Mouse (Mus musculus) erythroid progenitor cell, adult 5-6 weeks (primary cell): ENCODE data around the gene Dpf2. TPM values are rescaled to one million over a fixed set of nuclear protein-coding genes. Genes with fewer than 3 reads are reported as not detected.
A peak's percentile ranks its signal among the peaks of the same experiment; 100 is the strongest.
"Not testable (repeated sequence)": the region's sequence is repeated elsewhere in the genome, so short reads cannot be mapped to it uniquely, and the experiment has no call there.

ENCODE experiments used
- ATAC-seq: replicated peaks from 2 replicates; pipeline ENCODE4 v1.8.0; 2016; ENCODE audit warnings: moderate number of reproducible peaks, mild to moderate bottlenecking, moderate TSS enrichment, inconsistent platforms; ENCODE audit not compliant: poor library complexity, low FRiP score, severe bottlenecking
- total RNA-seq, 2 experiments: library from RNA; stranded (forward) in 1 of 2; stranded (reverse) in 1 of 2; fragments of 150-400 nt in 1 of 2; fragments of 186-747, 209-891 nt in 1 of 2; gene quantifications; 2 replicates each; pipeline versions ENCODE4 v1.2.3 to v1.2.4; 2015 to 2017; ENCODE audit warnings: low replicate concordance in 2 of 2

Gene Dpf2
- total RNA-seq, 2 experiments from 2014 or later: 71.7 to 168 TPM

DNA sequence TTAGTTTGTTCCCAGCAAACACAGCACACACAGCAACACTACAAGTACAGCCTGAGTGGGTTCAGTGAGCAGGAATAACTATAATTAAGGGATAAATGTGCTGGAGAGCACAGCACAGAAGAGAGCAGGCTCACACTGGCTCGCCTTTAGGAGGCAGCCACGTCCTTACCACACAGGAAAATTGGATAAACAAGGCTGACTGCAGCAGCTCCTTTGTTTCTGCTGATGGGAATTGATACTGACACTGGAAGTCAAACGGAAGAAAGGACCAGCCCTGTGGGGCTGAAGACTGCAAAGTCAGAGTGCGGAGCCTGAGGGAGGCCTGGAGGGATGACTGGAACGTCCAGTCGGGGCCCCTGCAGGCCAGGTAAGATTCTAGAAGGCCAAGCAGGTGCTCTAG, 2.6 kb downstream of the Dpf2 start:
- no peak for ATAC-seq

DNA sequence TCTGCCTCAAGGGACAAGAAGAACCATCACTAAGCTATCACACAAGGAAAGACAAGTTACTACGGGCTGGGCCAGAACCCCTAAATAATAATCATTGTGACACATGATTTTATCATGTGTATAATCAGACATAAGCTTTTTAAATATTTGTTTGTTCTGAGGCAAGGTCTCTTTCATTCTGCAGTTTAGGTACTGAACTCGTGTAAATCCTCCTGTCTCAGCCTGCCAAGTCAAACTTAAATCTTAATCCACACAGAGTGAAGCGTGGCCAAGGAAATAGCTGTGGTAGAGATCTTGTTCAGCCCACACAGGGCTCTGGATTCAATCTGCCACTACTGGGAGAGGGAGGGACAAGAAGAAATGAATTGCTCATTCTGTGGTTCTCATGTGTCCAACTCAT, 5.5 kb downstream of the Dpf2 start:
- ATAC-seq: no peak

DNA sequence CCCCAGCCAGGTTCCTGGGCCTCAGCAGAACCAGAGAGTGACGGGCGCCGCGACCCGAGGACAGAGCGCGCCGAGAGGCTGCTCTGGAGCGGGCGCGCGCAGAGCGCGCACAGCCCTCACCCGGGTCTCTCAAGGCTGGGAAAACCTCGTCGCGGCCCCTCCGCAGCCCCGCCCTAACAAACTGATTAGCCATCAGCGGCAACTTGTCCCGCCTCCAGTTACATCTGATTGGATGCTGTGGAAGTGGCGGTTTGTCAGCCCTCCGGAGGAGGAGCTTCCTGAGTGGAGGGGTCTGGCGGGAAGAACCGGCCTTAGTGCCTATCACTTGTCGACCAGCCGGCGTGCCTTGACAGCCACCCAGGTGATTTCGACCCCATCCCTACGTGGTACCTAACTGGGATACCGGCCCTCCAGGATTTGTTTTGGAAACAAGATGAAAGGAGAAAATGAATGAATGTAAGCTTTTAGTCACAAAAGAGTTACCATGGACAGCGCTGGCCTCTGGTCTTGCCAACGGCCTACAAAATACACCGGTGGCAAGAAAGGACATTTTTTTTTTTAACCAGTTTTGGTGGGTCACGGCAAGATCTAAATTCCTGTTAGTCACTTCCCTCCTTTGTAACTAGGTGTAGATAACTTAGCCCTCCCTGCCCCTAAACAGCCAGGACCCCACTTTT, 18.7 kb downstream of the Dpf2 start, which contains the start of gene Tigd3:
TSS of gene Tigd3 (minus strand) at position 148 of the 677 bp plus-strand sequence.
- peak; percentile 96 for ATAC-seq

DNA sequence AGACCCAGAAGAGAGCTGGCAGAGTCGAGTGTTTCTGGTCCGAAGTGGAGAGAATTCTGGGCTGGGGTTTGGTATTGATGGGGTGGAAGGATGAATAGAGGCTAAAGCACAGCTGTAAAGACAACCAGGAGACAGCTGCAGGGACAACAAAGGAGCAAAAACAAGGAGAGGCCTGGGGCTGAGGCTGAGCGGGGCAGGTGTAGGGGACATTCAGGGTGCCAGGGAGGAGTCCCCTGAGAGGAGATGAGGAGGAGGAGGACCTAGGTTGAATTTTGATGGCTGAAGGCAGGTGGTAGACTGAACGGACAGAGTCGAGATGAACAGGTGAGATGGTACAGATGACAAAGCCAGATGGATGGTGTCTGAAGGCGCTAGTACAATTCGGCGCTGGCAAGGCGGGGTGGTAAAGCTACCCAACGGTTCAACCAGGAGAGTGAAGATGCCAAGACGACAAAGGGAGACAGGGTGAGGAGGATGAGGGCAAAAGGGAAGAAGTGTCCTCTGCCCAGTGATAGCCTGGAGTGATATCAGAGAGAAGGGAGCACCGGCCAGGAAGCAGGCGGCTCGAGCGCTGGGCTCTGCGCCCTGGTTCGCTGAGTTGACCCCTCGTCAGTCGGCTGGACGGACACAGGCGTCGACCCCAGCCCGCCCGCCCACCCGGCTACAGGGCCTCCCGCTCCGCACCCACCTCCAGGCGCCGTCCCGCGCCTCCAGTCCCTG, 19.4 kb downstream of the Dpf2 start:
- peak; percentile 27 for ATAC-seq

DNA sequence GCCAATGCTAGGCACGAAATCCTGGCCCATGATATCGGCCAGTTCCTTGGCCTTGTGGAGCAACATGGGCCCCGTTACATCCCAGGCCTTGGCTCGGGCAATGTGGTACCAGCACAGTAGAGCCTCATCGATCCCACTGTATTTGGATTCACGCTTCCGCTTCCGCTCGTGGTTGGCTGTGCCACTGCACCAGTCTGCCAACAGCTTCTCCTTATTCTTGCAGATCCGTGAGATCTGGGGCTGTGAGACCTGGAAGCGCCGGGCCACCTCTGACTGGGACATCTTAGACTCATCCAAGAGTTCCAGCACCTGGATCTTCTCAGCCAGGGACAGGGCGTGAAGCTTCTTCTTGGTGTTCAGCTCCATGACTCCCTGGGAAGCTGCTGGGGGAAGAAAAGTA, 20.1 kb downstream of the Dpf2 start:
- no peak for ATAC-seq

DNA sequence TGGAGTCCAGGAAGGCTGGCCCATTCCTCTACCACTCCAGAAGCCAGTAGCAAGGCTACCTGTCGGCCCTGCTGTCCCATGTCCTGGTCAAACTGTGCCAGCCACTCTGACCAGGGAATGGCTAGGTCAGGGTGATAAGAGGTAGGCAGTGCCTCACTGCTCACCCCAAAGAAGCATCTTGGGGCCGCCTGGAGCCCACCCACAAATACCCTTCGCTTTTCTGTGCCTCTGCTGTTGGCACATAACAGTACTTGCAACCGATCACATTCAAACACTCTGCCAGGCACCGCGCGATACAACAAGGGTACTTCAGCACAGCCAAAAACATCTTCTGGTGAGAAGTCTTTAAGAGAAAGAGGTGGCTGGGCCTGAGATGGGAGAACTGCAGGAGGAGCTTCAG, 20.5 kb downstream of the Dpf2 start:
- no peak for ATAC-seq

DNA sequence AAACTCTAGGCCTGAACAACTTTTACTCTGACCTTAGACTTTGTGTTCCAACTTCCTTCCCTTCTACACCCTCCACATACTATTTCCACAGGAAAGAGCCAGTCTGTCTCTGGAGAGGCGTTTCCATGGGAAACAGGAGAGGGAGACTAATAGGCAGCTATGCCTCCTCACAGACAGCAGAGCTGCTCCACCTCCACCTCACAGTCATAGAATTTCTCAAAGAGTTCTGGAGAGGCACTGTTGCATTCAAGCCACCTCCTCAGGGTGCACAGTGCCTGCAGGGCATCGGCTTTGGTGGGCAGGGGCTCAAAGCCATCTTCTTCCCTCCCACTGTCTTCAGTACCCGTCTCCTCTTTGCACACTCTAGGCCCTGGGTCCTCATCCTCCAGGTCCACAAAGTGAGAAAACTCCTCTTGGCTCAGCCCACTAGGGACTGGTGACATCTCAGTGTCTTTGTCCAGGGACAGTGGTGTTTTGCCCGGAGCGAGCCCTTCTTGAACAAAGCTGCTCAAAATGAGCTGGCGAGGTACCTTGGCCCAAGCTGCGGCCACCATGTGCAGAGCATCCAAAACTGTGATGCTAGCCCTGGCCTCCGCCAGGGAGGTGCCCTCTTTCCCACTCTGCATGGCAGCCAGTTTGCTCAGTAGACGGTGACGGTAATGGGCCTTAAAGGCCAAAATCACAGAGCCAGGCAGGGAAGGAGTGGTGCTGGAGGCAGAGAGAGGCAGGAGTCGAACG, 21.1 kb downstream of the Dpf2 start:
- ATAC-seq: no peak

DNA sequence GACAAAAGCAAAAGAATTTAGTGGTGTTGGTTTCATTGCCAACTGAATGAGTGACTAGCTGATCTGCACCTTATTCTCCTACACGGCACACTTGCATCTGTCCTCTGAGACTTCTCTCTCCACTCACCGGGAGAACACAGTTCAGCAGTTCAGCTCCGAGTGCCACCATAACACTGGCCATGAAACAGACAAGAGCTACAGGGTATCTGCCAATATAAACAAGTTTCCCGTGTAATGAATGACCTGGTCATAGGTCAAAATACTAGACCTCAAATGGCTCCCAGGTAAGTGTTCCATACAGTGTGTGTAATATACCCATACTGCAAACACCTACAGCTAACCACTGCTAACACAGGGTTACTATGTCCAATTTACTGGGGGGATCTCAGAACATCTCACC, 23.6 kb downstream of the Dpf2 start:
- no peak for ATAC-seq

DNA sequence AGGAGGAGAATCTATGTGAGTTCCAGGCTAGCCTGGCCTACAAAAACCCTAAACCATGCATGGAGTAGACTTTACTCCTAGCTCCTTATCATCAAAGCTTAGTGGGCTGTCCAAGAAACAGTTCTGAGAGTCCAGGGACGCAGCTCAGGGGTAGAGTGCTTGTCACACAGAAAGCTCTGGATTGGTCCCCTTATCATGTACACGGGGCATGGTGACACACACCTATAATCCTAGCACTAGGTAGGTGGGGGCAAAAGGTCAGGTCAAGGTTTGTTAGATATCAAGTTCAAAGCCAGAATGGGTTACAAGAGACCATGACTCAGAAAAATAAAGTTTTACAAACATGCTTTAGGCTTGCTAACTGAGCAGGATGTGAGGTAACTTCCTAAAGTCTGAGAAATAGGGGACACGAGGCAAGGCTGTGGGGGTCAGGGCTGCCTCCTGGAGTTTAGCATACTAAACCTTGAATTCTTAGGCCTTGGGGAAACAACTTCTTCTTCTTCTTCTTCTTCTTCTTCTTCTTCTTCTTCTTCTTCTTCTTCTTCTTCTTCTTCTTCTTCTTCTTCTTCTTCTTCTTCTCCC, 25.5 kb downstream of the Dpf2 start:
- ATAC-seq: no peak

DNA sequence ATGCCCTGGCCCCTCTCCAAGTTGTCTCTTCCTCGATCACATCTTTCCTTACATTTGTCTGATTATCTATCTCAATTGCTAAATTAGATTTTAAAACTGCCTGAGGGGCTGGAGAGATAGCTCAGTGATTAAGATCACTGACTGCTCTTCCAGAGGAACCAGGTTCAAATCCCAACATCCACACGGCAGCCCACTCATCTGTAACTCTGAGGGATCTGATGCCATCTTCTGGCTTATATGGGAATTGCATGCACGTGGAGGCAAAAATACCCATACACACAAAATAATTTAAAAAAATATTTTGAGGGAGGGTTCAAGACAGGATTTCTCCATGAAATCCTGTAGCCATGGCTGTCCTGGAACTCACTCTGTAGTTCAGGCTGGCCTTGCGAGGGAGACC, 27.0 kb downstream of the Dpf2 start:
- 0 out of 2 replicates have a peak, but pooled peaks have one; percentile 43 for ATAC-seq

DNA sequence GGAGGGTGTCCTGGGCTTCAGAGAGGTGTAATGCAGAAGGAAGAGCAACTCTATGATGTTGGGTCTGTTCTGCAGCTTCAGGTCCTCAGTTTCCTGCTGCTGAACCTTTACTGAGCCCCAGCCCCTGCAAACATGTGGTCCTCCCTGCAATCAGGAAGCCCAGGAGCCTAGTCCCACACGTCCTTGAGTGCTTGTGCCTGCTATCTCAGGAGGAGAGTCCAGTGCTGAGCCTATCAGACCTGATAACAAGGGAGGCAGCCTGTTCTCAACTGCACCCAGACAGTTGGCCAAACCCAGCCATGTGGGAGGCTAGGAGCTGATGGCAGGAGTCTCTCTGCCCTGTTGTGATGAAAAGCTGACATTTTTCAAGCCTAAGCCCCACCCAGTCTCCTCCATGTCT, 28.9 kb downstream of the Dpf2 start:
- peak; percentile 58 for ATAC-seq

DNA sequence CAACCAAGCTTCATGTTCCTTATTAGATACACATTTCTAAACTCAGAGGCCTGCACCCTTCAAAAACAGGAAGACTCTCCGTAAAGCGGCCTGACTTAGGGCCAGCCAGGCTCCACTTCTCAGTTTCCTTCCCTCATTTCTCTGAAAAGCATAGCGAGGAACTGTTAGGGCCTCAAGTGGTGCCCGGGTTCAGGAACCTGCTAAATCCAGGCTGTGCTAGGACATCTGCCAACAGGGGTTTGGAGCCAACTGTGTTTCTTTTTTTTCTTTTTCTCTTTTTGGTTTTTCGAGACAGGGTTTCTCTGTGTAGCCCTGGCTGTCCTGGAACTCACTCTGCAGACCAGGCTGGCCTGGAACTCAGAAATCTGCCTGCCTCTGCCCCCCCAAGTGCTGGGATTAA, 30.7 kb downstream of the Dpf2 start:
- ATAC-seq: not testable (repeated sequence)

DNA sequence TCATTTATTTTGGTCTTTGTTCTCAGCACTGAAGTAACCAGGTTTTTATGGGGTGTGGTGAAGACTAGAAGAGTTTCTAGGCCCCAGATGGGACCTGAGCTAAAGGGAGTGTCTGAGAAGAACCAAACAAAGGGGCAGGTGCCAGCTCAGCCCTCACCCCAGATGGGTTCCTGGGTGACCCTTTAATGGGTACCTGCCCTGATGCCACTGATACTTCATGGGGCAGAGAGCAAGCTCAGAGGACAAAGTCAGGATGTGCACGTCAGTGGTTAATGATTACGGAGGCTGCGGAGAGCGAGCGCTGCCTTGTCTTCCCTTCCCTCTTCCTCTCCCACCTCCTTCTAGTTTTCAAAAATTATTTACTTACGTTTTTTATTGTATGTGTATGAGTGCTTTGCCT, 31.7 kb downstream of the Dpf2 start:
- no peak for ATAC-seq

DNA sequence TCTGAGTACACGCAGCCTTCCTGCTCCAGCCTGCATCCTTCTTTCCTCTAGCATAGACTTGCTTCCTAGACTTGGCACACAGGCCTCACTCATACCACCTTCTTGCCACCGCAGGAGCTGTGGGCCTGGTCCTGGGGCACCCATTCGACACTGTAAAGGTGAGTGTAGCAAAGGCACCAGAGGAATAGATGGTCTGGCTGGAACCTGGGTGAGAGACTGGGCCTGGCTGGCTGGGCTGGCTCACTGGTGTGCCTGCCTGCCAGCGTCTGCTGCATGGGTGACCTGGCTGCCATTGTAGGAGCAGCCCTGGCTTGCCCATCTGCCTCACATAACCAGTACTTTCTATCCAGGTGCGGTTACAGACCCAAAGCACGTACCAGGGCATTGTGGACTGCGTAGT, 33.1 kb downstream of the Dpf2 start:
- no peak for ATAC-seq

DNA sequence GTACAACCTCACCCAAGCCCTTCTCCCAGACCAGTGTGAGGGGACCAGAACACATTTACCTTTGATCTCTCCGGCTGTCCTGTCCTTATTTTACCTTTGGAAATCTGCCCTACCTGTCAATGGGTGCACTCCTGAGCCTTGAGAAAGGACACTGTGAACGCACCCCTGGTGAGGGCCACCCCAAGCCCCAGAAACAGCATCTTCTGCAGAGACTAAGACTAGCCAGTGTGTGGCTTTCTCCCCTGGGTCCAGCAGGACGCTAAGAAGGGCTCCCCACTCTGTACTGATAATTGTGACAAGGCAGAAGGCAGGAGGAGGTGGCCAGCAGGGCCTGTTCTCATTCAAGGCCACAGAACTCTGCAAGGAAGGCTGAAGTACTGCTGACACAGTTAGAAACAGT, 33.9 kb downstream of the Dpf2 start:
- ATAC-seq: no peak

DNA sequence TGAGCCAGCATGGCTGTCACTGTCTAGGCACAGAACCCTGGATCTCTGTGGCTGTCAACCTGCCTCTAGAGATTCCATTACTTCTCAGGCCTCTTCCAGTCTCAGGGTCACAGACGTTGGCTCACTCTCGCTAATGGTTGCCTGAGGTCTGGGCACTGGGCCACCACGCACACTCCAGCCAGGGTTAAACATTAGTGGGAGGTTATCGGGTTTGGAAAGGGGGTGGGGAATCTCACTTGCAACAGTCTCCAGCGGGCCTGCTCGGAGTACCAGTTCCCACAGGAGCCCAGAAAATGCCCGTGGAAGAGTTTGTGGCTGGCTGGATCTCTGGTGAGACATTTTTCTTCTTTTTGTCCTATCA, 34.5 kb downstream of the Dpf2 start:
- ATAC-seq: no peak

DNA sequence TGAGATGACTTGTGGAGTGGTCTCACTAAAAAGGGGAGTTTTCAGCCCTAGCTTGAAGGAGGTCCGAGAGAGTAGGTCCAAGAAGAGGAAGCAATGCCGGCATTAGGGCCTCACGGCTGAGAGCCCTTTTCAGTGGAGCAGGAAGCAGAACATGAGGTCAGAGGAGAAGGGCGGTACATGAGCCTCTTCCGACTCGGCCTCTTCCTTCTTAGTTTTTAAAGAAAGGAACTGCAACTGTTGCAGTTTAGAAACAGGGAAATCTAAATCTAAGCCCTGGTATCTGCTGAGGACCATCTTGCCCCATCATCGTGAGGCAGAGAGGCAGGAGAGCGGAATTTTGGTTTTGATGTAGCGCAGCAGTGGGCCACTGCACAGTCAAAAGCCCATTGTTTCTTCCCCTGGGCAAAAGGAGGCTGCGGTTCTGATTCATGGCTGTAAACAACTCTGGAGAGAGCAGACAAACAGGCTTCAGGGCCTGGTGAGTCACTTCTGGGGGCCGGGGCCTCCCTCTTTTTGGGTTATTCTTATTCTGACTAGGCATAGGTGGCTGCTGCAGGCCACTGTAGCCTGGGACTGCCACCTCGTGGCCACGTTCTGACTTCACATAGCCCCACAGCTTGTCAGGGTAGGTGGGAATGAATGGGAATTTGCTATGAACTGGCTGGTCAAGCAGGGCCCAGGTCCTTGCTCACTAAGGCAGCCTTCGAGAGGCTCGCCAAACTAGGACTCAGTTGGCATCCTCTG, 35.0 kb downstream of the Dpf2 start, which contains the start of gene Slc25a45:
TSS of gene Slc25a45 (plus strand) at position 191 of the 744 bp plus-strand sequence.
- peak; percentile 36; the same call in 1 of the 2 replicates for ATAC-seq

DNA sequence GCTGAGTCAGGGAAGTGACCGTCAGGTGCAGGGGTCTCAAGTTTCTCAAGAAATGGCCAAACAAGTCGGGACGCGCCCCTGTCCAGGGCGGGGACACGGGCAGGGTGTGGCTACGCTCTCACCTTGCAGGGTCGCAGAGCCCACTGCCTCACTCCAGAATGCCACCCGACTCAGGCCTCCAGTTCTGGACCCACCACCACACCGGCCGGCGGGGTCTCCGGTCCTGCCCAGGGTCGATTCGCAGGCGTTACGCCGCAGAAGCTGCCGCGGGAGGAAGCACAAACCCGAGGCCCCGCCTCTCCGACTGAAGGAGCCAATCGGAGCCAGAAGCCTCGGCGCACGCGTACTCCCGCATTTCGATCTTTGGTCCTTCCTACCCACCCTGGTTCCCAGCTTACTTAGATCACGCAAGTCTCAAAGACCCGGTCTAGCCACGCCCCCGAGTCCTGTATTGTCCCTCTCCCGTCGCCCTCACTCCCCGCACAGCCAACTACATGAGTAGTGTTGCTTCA, 37.8 kb downstream of the Dpf2 start, which contains the start of gene Frmd8:
TSS of gene Frmd8 (minus strand) at position 306 of the 512 bp plus-strand sequence.
- ATAC-seq: peak; percentile 90

DNA sequence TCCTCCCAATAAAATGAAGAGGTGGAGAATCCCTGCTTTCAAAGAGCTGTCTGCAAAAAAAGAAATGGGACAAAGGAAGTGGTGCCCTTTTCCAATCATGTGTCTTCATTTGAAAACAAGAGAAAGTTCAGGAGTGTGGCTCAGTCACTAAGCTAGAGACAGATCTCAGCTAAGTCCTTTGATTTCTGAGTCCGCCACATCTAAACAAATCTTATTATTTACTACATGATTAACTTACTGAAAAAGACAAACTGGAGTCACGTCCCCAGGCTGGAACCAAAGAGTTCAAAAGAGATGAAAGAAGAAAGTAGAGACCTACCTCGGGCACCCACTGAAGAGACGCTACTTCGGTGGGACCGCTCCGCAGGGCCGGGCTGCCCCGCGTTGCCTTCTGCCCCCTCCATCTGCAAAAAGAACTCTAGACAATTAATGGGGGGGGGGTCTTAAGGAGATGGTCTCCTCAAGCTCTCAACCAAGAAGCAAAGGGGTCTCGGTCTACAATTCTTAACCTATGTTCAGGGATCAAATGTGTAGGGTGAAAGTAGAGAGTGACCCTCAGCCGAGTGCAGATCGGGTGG, 38.3 kb downstream of the Dpf2 start:
- no peak for ATAC-seq
